Mouse (Mus musculus): ENCODE measurements around the gene Dnm1.

The Dnm1 gene

GRCm38 (mm10) chr2:32259657-32260417, 93.3 kb downstream of the Dnm1 start, which contains the start of gene Uck1:
Gene Uck1, minus strand, starts transcription at chr2:32260159.
- peak; percentile 92 to 94 for DNase-seq

DNA sequence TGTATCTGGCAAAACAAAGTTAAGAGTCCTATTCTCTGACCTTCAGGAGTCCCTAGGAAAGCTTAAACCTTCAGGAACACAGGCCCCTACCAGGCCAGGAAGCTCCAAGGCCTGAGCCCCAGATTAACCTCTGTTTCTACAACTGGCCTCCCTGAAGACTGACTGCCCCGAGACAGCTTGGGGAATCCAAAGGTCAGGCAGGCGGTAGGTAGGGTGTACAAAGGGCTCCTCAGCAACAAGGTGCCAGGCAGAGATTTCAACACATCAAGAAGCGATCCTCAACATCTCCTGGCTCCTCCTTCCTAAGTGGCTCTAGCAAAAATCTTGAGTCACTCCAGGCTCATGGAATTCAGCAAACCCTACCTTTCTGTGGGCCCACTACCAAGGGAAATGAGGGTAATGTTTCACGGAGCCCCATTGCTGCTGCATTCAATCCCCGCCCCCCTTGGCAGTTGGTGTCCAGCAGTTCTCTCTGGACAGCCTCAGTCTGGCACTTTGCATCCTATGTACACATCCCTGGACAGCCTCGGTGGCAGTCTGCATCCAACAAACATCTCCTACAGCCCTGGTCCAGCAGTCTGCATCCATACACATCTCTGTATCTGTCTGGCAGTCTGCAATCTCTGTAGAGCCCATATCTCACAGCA, 94.1 kb downstream of the Dnm1 start:
- DNase-seq, result no peak

All from lung, adult 18-20 months (tissue).